Mouse (Mus musculus) stomach, embryonic 14.5 days (tissue): ENCODE results near the gene Scaf11. TPM values are rescaled to one million over a fixed set of nuclear protein-coding genes. Genes with fewer than 3 reads are reported as not detected.

Experiments used
- ATAC-seq: fragments of 200-750 bp; cut with Nextera tagmentation; 2 replicates; pipeline ENCODE4 v1.8.0; 2017; ENCODE audit warnings: low read depth, moderate TSS enrichment; ENCODE audit not compliant: insufficient number of reproducible peaks, insufficient read depth, low FRiP score
- H3K27ac ChIP-seq: fragments of 300-500 bp; sonication (generic); 2 replicates; pipeline ENCODE4 v1.5.1; 2014; ENCODE audit warnings: mild to moderate bottlenecking, low read length, moderate library complexity, mixed read lengths
- H3K27me3 ChIP-seq: fragments of 300-500 bp; sonication (generic); 2 replicates; pipeline ENCODE4 v1.6.1; 2014; ENCODE audit warnings: low read length, control low read depth, mixed read lengths; ENCODE audit not compliant: control insufficient read depth, insufficient read depth
- H3K36me3 ChIP-seq: fragments of 300-500 bp; sonication (generic); 2 replicates; pipeline ENCODE4 v1.6.1; 2014; ENCODE audit warnings: mild to moderate bottlenecking, control low read depth, low read length, moderate library complexity, mixed read lengths; ENCODE audit not compliant: control insufficient read depth, insufficient read depth
- H3K4me1 ChIP-seq: fragments of 300-500 bp; sonication (generic); 2 replicates; pipeline ENCODE4 v1.6.1; 2014; ENCODE audit warnings: low read length, control low read depth, mixed read lengths; ENCODE audit not compliant: control insufficient read depth, insufficient read depth
- H3K4me2 ChIP-seq: fragments of 300-500 bp; sonication (generic); replicated peaks from 2 replicates; pipeline ENCODE4 v1.6.1; 2014; ENCODE audit warnings: low read depth, low read length, control low read depth
- H3K4me3 ChIP-seq: fragments of 300-500 bp; sonication (generic); 2 replicates; pipeline ENCODE4 v1.5.1; 2014; ENCODE audit warnings: low read depth, low read length, control low read depth
- H3K9ac ChIP-seq: fragments of 300-500 bp; sonication (generic); replicated peaks from 2 replicates; pipeline ENCODE4 v1.6.1; 2014; ENCODE audit warnings: low read depth, mild to moderate bottlenecking, control low read depth, low read length, moderate library complexity, mixed read lengths
- H3K9me3 ChIP-seq: fragments of 300-500 bp; sonication (generic); 2 replicates; pipeline ENCODE4 v1.6.1; 2016; ENCODE audit warnings: low read depth, low read length, control low read depth; ENCODE audit not compliant: control insufficient read depth
- WGBS: fragments of 180-500 bp; shearing (Covaris S2); extraction: QIAGEN DNeasy Blood & Tissue Kit; methylation state at CpG from one replicate; pipeline ENCODE4 v1.1.7; 2014; 5-methylcytosine and 5-hydroxymethylcytosine counted together
- polyA plus RNA-seq: library from polyadenylated mRNA; unstranded; fragments of >200 nt; fragmentation: Nextera tagmentation; extraction: Ambion mirVana; gene quantifications from 2 replicates; pipeline ENCODE4 v1.2.1, GENCODE M21; 2014

Gene Scaf11
- polyA plus RNA-seq, 1 experiment from 2014 or later = 105 TPM

DNA sequence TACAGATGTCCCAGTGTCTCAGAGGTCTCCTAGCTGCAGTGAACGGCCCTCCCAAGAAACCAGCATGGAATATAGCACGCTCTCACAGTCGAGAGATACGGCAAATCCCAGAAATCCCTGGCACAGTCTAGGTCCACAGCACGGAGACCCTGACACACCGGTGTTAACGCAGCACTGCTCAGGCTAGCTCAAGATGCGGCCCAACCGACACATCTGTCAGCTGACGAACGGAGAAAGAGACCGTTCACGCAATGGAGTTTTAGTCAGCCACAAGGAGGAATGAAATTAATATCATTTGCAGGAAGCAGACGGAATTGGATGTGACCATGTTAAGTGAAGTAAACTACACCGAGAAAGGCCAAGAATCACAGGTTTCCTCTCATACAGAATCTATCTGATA lies 13.3 kb upstream of the Scaf11 start:
- no peaks in the 10 kb centered on the region for H3K9me3 ChIP-seq
- H3K27me3 ChIP-seq = no peaks in the 10 kb centered on the region
- H3K4me1 ChIP-seq = no peaks in the 10 kb centered on the region
- ATAC-seq = no peak
- 89% methylated on average over 15 of the region's 15 CpGs for WGBS
- no peak overlapping the region for H3K27ac ChIP-seq
- no peaks in the 10 kb centered on the region for H3K36me3 ChIP-seq
- H3K9ac ChIP-seq = no peak overlapping the region
- no peak overlapping the region for H3K4me3 ChIP-seq
- H3K4me2 ChIP-seq = no peak overlapping the region

DNA sequence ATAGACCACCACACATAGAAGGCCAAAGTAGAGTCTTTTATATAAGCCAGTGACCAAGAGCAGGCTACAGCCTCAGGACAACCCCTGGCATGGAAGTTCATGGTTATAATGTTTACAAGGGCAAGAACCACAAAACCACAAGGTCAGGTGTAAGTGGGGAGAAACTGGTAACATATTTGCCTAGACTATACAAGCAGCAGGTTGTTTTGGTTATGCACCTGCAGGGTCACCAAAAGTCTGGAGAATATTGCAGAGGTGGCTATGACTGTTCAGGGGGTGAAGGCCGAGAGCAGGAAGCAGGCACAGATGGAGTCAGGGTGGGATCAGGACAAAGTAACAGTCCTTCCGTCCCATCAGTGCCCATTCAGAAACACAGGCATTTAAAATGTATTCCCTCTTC lies 7.7 kb upstream of the Scaf11 start:
- Histone ChIP-seq H3K27ac (no peak overlapping the region), H3K4me1 (no peaks in the 10 kb centered on the region), H3K36me3 (no peaks in the 10 kb centered on the region), H3K4me3 (no peak overlapping the region), H3K27me3 (no peaks in the 10 kb centered on the region), H3K9ac (no peak overlapping the region), H3K9me3 (no peaks in the 10 kb centered on the region), H3K4me2 (no peak overlapping the region)
- WGBS = 79% methylated on average over 2 of the region's 2 CpGs
- no peak for ATAC-seq

DNA sequence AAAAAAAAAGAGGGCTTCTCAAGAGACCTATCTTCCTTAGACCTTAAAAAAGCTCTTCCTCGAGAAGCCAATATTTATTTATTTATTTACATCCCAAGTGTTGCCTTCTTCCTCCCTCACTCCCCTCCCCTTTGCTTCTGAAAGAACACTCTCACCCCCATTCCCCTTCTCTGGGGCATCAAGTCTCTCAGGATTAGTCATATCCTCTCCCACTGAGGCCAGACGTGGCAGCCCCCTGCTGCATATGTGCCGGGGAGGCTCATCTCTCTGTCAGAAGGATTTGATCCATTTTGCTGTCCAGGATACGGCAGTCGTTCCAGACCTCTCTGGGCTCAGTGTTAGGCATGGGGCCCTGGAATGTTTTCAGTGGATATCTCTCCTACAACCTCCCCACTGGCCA lies 7.2 kb upstream of the Scaf11 start:
- Histone ChIP-seq H3K4me1 (no peaks in the 10 kb centered on the region), H3K9ac (no peak overlapping the region), H3K4me3 (no peak overlapping the region), H3K36me3 (no peaks in the 10 kb centered on the region), H3K4me2 (no peak overlapping the region), H3K9me3 (no peaks in the 10 kb centered on the region), H3K27ac (no peak overlapping the region), H3K27me3 (no peaks in the 10 kb centered on the region)
- 73% methylated on average over 5 of the region's 5 CpGs for WGBS
- no peak for ATAC-seq

DNA sequence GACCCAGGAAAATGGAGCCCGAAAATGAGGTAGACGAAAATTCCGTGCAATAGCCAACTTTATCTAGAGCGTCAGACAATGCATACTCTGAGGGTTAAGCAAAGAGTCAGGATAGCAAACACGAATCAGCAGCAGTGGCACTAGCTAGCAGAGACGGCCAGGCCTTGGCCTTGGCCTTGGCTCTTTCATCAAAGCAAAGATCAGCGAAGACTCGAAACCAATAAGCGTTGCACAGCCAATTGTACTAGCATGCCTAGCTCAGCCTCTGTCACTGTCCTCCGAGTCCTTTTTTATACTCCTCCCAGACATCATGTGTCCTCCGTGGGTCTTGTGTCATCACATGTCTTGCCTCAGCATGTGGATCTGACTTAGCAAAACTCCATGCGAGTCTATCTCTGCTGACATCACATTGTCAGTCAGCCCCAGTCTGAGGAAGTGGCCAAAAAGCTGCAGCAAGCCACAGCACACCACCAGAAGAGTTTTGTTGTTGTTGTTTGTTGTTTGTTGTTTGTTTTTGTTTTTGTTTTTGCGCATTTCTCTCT lies 5.8 kb upstream of the Scaf11 start:
- peaks cover 7% of the 10 kb centered on the region; the same call in 1 of the 2 replicates for H3K4me1 ChIP-seq
- H3K9ac ChIP-seq = no peak overlapping the region
- H3K9me3 ChIP-seq = no peaks in the 10 kb centered on the region
- WGBS = 90% methylated on average over 13 of the region's 13 CpGs
- H3K4me3 ChIP-seq = no peak overlapping the region
- ATAC-seq = no peak
- H3K27me3 ChIP-seq = no peaks in the 10 kb centered on the region
- no peak overlapping the region for H3K27ac ChIP-seq
- H3K36me3 ChIP-seq = no peaks in the 10 kb centered on the region
- no peak overlapping the region for H3K4me2 ChIP-seq

DNA sequence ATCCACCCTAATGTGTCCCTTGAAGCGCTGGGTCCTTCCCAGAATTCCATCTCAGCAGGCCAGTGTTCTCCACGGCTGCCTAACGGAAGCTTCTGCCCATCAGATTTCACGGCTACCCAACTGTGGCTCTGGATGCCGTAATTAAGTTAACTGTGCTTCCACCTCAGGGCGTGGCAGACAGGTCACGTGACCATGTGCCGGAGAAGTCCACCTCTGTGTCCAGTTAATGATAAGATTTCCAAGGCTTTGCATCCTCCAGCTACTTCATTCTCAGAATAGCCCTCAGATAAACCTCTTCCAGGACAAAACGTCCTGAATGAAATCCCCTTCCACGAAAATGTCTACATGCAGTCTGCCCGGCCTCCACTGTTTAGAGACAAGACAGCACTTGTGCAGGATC lies 4.4 kb upstream of the Scaf11 start:
- Histone ChIP-seq H3K9ac (no peak overlapping the region), H3K27me3 (no peaks in the 10 kb centered on the region), H3K4me3 (no peak overlapping the region), H3K4me1 (peaks cover 7% of the 10 kb centered on the region; the same call in 1 of the 2 replicates), H3K27ac (no peak overlapping the region), H3K36me3 (no peaks in the 10 kb centered on the region), H3K9me3 (no peaks in the 10 kb centered on the region), H3K4me2 (no peak overlapping the region)
- WGBS = 84% methylated on average over 11 of the region's 11 CpGs
- no peak for ATAC-seq

DNA sequence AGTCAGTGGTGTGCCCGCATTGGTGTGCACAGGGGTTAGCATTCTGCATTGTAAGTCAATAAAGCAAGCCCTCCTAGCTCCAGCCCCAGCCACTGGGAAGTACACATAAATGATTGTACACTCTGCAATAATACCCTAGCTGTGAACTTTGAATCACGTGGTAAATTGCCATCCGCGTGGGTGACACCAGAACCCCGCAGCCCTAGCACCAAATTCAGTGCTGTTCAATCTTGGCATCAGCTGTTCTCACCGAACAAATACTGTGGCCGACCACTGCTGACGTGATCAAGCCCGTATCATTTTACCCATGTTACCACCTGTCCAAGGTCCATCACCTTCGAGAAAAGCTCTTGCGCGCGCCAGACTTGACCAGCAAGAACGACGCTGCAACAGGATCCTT lies 3.2 kb upstream of the Scaf11 start:
- no peak overlapping the region for H3K27ac ChIP-seq
- no peaks in the 10 kb centered on the region for H3K36me3 ChIP-seq
- peaks cover 7% of the 10 kb centered on the region; the same call in 1 of the 2 replicates for H3K4me1 ChIP-seq
- no peak overlapping the region for H3K4me3 ChIP-seq
- no peak overlapping the region for H3K9ac ChIP-seq
- no peak for ATAC-seq
- 94% methylated on average over 15 of the region's 15 CpGs for WGBS
- H3K4me2 ChIP-seq = no peak overlapping the region
- no peaks in the 10 kb centered on the region for H3K27me3 ChIP-seq
- H3K9me3 ChIP-seq = no peaks in the 10 kb centered on the region

DNA sequence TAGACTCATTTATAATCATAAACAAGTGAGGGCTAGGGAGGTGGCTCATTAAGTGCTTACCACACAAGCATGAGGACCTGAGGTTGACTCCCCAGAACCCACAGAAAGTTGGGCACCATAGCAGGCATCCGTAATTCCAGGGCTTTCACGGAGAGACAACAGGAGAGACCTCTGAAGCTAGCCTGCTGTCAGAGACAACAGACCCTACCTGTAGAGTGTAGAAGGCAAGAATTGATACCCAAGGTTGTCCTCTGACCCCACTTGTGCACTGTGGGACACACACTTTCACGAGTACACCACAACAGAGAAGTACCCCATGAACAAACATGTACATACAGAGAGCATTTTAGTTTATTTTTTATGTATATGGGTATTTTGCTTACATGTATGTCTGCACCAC lies 2.0 kb upstream of the Scaf11 start:
- ATAC-seq = no peak

DNA sequence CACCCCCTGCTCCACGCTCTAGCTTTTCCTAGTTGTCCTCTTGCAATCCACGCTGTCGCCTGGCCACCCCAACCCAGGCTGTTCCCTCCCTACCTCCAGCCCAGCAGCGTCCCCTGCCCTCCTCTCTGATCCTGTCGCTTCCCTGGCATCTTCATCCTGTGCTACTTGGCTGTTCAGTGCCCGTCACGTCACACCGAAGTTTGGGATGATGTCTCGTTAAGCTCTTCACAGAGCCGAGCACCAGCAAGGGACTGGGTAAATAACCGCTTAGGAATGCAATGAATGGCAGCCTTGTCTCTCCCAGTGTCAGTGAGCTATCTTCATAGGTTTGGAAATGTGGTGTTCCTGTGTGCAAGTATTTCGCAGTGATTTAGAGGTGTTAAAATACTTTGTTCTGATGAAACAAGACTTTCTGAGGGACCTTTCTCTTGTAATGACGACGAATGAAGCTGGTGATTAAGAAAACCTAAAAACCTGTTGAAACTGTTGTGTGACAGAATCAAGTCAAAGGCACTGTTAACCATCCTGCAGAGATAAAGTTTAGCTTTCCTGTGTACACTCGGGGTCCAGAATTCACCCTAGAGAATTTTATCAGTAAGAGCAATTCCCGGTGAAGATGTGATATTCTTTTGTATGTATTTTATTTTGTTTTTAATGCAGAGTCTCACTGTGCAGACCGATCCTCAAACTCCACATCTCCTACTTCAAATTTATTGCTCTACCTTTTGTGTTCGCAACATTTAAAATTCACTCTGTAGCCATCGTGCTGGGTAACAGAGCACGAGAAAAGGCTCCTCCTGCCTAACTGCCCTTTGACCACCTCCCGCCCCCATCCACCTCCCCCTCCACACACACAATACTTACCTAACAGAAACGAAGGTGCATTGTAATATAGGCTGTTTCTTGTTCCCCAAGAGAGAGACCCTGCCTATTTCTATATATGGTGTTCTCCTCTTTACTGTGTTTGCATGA lies 1.2 kb upstream of the Scaf11 start:
- Histone ChIP-seq H3K36me3 (no peaks in the 10 kb centered on the region), H3K4me2 (peak overlapping the region; percentile 79), H3K27me3 (no peaks in the 10 kb centered on the region), H3K27ac (peak overlapping the region; percentile 94), H3K4me3 (peak overlapping the region; percentile 88), H3K9me3 (no peaks in the 10 kb centered on the region), H3K9ac (peak overlapping the region; percentile 70), H3K4me1 (peaks cover 12% of the 10 kb centered on the region; the same call in 1 of the 2 replicates)
- 9% methylated on average over 22 of the region's 22 CpGs for WGBS
- peak; percentile 4; the same call in 1 of the 2 replicates for ATAC-seq

More for the DNA sequence above, 2.0 kb upstream of the Scaf11 start:
- Histone ChIP-seq H3K27ac (no peak overlapping the region), H3K27me3 (no peaks in the 10 kb centered on the region), H3K9ac (no peak overlapping the region), H3K4me2 (no peak overlapping the region), H3K4me3 (no peak overlapping the region), H3K9me3 (no peaks in the 10 kb centered on the region), H3K4me1 (peaks cover 7% of the 10 kb centered on the region; the same call in 1 of the 2 replicates), H3K36me3 (no peaks in the 10 kb centered on the region)
- 90% methylated on average over 3 of the region's 3 CpGs for WGBS
